Mouse (Mus musculus) thymus, adult 2 months (tissue): ENCODE measurements at regions not wholly inside any gene's neighbourhood (a gene's known extent, or its start where the extent isn't known, plus 50 kb on each side); places are given as distances from the start of the nearest gene placed in this dataset.

Experiments used
- DNase-seq: peaks from one replicate; pipeline ENCODE4 v3.0.0; 2021
- H3K27ac ChIP-seq: fragments of 200-500 bp; 2 replicates; pipeline ENCODE4 v1.5.1; 2012; ENCODE audit warnings: low read length, control low read depth; ENCODE audit not compliant: control insufficient read depth, insufficient read depth
- H3K27me3 ChIP-seq: fragments of 200-500 bp; 2 replicates; pipeline ENCODE4 v1.6.1; 2012; ENCODE audit warnings: mild to moderate bottlenecking, low read length, moderate library complexity, mixed read lengths; ENCODE audit not compliant: control insufficient read depth, insufficient read depth
- H3K36me3 ChIP-seq: fragments of 200-500 bp; 2 replicates; pipeline ENCODE4 v1.6.1; 2012; ENCODE audit warnings: mild to moderate bottlenecking, low read length, moderate library complexity; ENCODE audit not compliant: control insufficient read depth, insufficient read depth
- H3K4me1 ChIP-seq: fragments of 200-500 bp; replicated peaks from 2 replicates; pipeline ENCODE4 v1.6.1; 2012; ENCODE audit warnings: low read length; ENCODE audit not compliant: control insufficient read depth, insufficient read depth
- H3K4me3 ChIP-seq: fragments of 200-500 bp; 2 replicates; pipeline ENCODE4 v1.5.1; 2012; ENCODE audit warnings: mild to moderate bottlenecking, low read length, control low read depth, moderate library complexity; ENCODE audit not compliant: control insufficient read depth, insufficient read depth
- CTCF ChIP-seq: fragments of 200-500 bp; IDR thresholded peaks from 2 replicates; pipeline ENCODE4 v1.5.1; 2012; ENCODE audit warnings: mild to moderate bottlenecking, control low read depth, low read length, moderate library complexity, borderline replicate concordance; ENCODE audit not compliant: control insufficient read depth, poor library complexity, insufficient read depth; ENCODE audit errors: extremely low read depth
- POLR2A ChIP-seq: fragments of 200-500 bp; IDR thresholded peaks from 2 replicates; pipeline ENCODE4 v1.6.1; 2012; ENCODE audit warnings: mild to moderate bottlenecking, low read length, control low read depth, moderate library complexity; ENCODE audit not compliant: control insufficient read depth, poor library complexity, insufficient read depth; ENCODE audit errors: extremely low read depth
- WGBS: fragments of 180-500 bp; shearing (Covaris S2); methylation state at CpG from one replicate; pipeline ENCODE4 v1.1.7; 2018; 5-methylcytosine and 5-hydroxymethylcytosine counted together

- H3K4me1 ChIP-seq = no peaks in the 10 kb centered on the region
- H3K27ac ChIP-seq = no peak overlapping the region
- no peak for DNase-seq
- 5% methylated on average over 4 of the region's 4 CpGs for whole genome bisulfite sequencing
- H3K36me3 ChIP-seq = no peaks in the 10 kb centered on the region
- TF ChIP-seq CTCF (no peak), POLR2A (no peak)
- H3K27me3 ChIP-seq = no peaks in the 10 kb centered on the region
- H3K4me3 ChIP-seq = no peak overlapping the region
Measured at GRCm38 (mm10) chr14:46678935-46679334, 81.4 kb upstream of the Cdkn3 start.

GRCm38 (mm10) chr14:46671482-46672225 is 88.7 kb upstream of the Cdkn3 start:
- Histone ChIP-seq H3K4me3 (no peak overlapping the region), H3K27ac (no peak overlapping the region), H3K4me1 (no peaks in the 10 kb centered on the region), H3K36me3 (no peaks in the 10 kb centered on the region), H3K27me3 (no peaks in the 10 kb centered on the region)
- no peak for DNase-seq
- 91% methylated on average over 9 of the region's 9 CpGs for WGBS
- TF ChIP-seq POLR2A (no peak), CTCF (no peak)

DNA sequence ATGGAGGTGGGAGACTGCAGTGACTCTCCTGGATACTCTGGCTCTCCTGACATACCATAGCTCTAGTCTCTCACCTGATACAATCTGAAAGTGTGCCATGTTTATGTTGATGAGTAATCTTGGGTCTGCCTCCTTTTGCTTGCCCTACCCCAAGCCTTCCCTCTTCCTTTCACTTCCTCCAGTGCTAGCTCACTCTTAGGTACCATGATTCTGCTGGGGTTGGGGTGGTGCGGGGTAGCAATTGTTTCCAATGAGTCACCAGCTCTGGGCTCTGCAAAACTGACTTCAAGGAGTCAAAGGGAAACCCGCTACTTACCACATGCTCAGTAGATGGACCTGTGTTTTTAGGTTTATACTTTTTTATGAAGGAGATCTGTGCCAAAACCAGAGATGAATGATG is 89.3 kb upstream of the Cdkn3 start:
- Histone ChIP-seq H3K27me3 (no peaks in the 10 kb centered on the region), H3K36me3 (no peaks in the 10 kb centered on the region), H3K4me3 (no peak overlapping the region), H3K4me1 (no peaks in the 10 kb centered on the region), H3K27ac (no peak overlapping the region)
- no peak for TF ChIP-seq POLR2A
- TF ChIP-seq CTCF = no peak
- WGBS = 92% methylated on average over 2 of the region's 2 CpGs
- DNase-seq = no peak

DNA sequence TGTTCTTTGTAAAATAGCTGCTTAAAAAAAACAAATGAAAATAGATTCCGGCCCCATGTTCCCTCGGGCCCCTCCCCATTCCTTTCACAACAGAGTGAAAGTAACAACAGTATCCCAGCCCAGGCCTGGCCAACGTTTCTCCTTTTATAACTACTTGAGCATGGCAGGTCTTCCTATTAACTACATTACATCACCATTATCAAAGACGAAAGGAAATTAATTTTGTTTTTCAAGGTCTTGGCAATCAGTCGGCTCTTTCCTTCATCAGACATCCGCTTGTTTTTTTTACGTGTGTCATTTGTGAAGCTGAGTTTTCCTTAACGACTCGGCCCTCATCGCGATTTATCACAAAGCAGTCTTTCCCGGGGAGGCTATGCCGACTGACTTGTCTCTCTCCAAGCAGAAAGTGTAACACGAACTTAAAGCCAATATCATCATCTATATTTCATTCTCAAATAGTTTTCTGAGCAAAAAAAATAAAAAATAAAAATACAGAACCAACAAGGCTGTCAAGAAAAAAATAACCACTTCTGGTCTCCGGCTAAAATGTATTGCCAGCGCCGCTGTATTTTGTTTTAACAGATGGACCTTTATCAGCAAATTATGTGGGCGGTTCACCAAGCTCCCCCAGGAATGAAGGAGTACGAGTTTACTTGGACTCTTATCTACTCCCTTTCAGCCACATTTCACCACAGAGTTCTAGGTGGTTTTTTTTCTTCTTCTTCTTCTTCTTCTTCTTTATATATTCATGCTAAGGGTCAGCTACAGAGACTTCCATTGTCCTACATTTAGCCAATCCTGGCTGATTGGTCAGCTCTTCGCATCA is 89.9 kb upstream of the Cdkn3 start:
- 93% methylated on average over 20 of the region's 20 CpGs for WGBS
- Histone ChIP-seq H3K27me3 (no peaks in the 10 kb centered on the region), H3K4me1 (no peaks in the 10 kb centered on the region), H3K4me3 (no peak overlapping the region), H3K36me3 (no peaks in the 10 kb centered on the region), H3K27ac (no peak overlapping the region)
- no peak for TF ChIP-seq CTCF
- TF ChIP-seq POLR2A = no peak
- DNase-seq = no peak

GRCm38 (mm10) chr14:46668275-46668674 is 92.1 kb upstream of the Cdkn3 start:
- Histone ChIP-seq H3K27ac (no peak overlapping the region), H3K36me3 (no peaks in the 10 kb centered on the region), H3K4me3 (no peak overlapping the region), H3K27me3 (no peaks in the 10 kb centered on the region), H3K4me1 (no peaks in the 10 kb centered on the region)
- WGBS = 95% methylated on average over 3 of the region's 3 CpGs
- DNase-seq = no peak
- TF ChIP-seq POLR2A (no peak), CTCF (no peak)

DNA sequence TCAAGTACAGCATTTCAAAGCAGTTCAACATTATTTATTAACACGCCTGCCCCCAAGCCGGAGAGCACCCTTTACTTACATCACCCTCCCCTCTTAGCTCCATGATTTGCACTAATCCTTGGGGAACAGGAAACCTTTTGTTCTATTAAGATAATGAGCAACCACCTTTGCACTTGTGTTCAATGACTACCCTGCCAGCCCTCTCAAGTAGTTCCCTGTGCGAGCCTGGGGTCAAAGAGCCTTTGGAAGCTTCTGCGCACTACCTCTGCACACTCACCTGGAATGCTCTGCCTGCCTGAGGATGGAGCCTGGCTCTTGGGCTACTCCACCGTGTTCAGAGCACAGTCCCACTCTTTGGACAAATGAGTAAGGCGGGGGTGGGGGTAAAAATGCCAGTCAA is 96.0 kb upstream of the Cdkn3 start:
- no peak overlapping the region for H3K4me3 ChIP-seq
- H3K4me1 ChIP-seq = no peaks in the 10 kb centered on the region
- DNase-seq = no peak
- WGBS = 87% methylated on average over 6 of the region's 6 CpGs
- no peak overlapping the region for H3K27ac ChIP-seq
- no peaks in the 10 kb centered on the region for H3K27me3 ChIP-seq
- H3K36me3 ChIP-seq = no peaks in the 10 kb centered on the region
- TF ChIP-seq POLR2A = no peak
- TF ChIP-seq CTCF = no peak

- Histone ChIP-seq H3K36me3 (no peaks in the 10 kb centered on the region), H3K27me3 (no peaks in the 10 kb centered on the region), H3K27ac (no peak overlapping the region), H3K4me1 (no peaks in the 10 kb centered on the region), H3K4me3 (no peak overlapping the region)
- TF ChIP-seq POLR2A (no peak), CTCF (no peak)
- WGBS = 87% methylated on average over 5 of the region's 5 CpGs
- DNase-seq = no peak
Measured at GRCm38 (mm10) chr14:46663529-46663928, 96.8 kb upstream of the Cdkn3 start.
